Mouse (Mus musculus): Measurements from ENCODE around the gene Gramd4. TPM values are rescaled to one million over a fixed set of nuclear protein-coding genes. Genes with fewer than 3 reads are reported as not detected.
A peak's percentile ranks its signal among the peaks of the same experiment; 100 is the strongest.

Gramd4 gene
- polyA plus RNA-seq, 1 experiment: 18.0 TPM

GRCm38 (mm10) chr15:86122261-86122949 lies 64.9 kb downstream of the Gramd4 start:
- H3K4me3 ChIP-seq (ENCODE audit: insufficient read depth, low read length): no peak overlapping the region

GRCm38 (mm10) chr15:86123409-86123808 lies 65.9 kb downstream of the Gramd4 start:
- TF ChIP-seq CTCF (IDR thresholded peaks at IDR 0.05; ENCODE audit: borderline replicate concordance, insufficient read depth, low read length): no peak
- TF ChIP-seq POLR2A (IDR thresholded peaks at IDR 0.05; ENCODE audit: low read depth, low read length): no peak
- Histone ChIP-seq H3K4me1 (ENCODE audit: control insufficient read depth, insufficient read depth, low read length) (no peaks in the 10 kb centered on the region), H3K27ac (ENCODE audit: insufficient read depth, low read length) (no peak overlapping the region), H3K4me3 (ENCODE audit: insufficient read depth, low read length) (no peak overlapping the region)

More at GRCm38 (mm10) chr15:86122261-86122949, 64.9 kb downstream of the Gramd4 start:
- H3K27ac ChIP-seq (ENCODE audit: insufficient read depth, low read length): no peak overlapping the region
- no peaks in the 10 kb centered on the region for H3K4me1 ChIP-seq (ENCODE audit: control insufficient read depth, insufficient read depth, low read length)
- TF ChIP-seq POLR2A (IDR thresholded peaks at IDR 0.05; ENCODE audit: low read depth, low read length) (no peak), CTCF (IDR thresholded peaks at IDR 0.05; ENCODE audit: borderline replicate concordance, insufficient read depth, low read length) (no peak)

GRCm38 (mm10) chr15:86124359-86124758 lies 66.9 kb downstream of the Gramd4 start:
- no peak overlapping the region for H3K4me3 ChIP-seq (ENCODE audit: insufficient read depth, low read length)
- no peak overlapping the region for H3K27ac ChIP-seq (ENCODE audit: insufficient read depth, low read length)
- TF ChIP-seq POLR2A (IDR thresholded peaks at IDR 0.05; ENCODE audit: low read depth, low read length) (no peak), CTCF (IDR thresholded peaks at IDR 0.05; ENCODE audit: borderline replicate concordance, insufficient read depth, low read length) (0 out of 2 replicates have a peak, but pooled peaks have one; percentile 17)
- H3K4me1 ChIP-seq (ENCODE audit: control insufficient read depth, insufficient read depth, low read length): no peaks in the 10 kb centered on the region

GRCm38 (mm10) chr15:86129036-86129435 lies 71.5 kb downstream of the Gramd4 start:
- Histone ChIP-seq H3K4me3 (ENCODE audit: insufficient read depth, low read length) (no peak overlapping the region), H3K4me1 (ENCODE audit: control insufficient read depth, insufficient read depth, low read length) (no peaks in the 10 kb centered on the region), H3K27ac (ENCODE audit: insufficient read depth, low read length) (no peak overlapping the region)
- TF ChIP-seq CTCF (IDR thresholded peaks at IDR 0.05; ENCODE audit: borderline replicate concordance, insufficient read depth, low read length): no peak
- TF ChIP-seq POLR2A (IDR thresholded peaks at IDR 0.05; ENCODE audit: low read depth, low read length): no peak

GRCm38 (mm10) chr15:86130657-86131056 lies 73.2 kb downstream of the Gramd4 start:
- no peak overlapping the region for H3K27ac ChIP-seq (ENCODE audit: insufficient read depth, low read length)
- no peak overlapping the region for H3K4me3 ChIP-seq (ENCODE audit: insufficient read depth, low read length)
- no peaks in the 10 kb centered on the region for H3K4me1 ChIP-seq (ENCODE audit: control insufficient read depth, insufficient read depth, low read length)
- TF ChIP-seq CTCF (IDR thresholded peaks at IDR 0.05; ENCODE audit: borderline replicate concordance, insufficient read depth, low read length) (no peak), POLR2A (IDR thresholded peaks at IDR 0.05; ENCODE audit: low read depth, low read length) (no peak)

- H3K4me1 ChIP-seq (ENCODE audit: control insufficient read depth, insufficient read depth, low read length): no peaks in the 10 kb centered on the region
Observed at GRCm38 (mm10) chr15:86134941-86135783, 77.7 kb downstream of the Gramd4 start.

GRCm38 (mm10) chr15:86137638-86138037 lies 80.1 kb downstream of the Gramd4 start:
- peak; percentile 62; the same call in 1 of the 2 replicates for TF ChIP-seq CTCF (IDR thresholded peaks at IDR 0.05; ENCODE audit: borderline replicate concordance, insufficient read depth, low read length)
- TF ChIP-seq POLR2A (IDR thresholded peaks at IDR 0.05; ENCODE audit: low read depth, low read length): no peak
- Histone ChIP-seq H3K27ac (ENCODE audit: insufficient read depth, low read length) (no peak overlapping the region), H3K4me3 (ENCODE audit: insufficient read depth, low read length) (no peak overlapping the region)

More at GRCm38 (mm10) chr15:86134941-86135783, 77.7 kb downstream of the Gramd4 start:
- Histone ChIP-seq H3K4me3 (ENCODE audit: insufficient read depth, low read length) (no peak overlapping the region), H3K27ac (ENCODE audit: insufficient read depth, low read length) (no peak overlapping the region)
- TF ChIP-seq CTCF (IDR thresholded peaks at IDR 0.05; ENCODE audit: borderline replicate concordance, insufficient read depth, low read length) (peak; percentile 75; the same call in 1 of the 2 replicates), POLR2A (IDR thresholded peaks at IDR 0.05; ENCODE audit: low read depth, low read length) (no peak)

GRCm38 (mm10) chr15:86140323-86140722 lies 82.8 kb downstream of the Gramd4 start:
- Histone ChIP-seq H3K4me1 (ENCODE audit: control insufficient read depth, insufficient read depth, low read length) (no peaks in the 10 kb centered on the region), H3K27ac (ENCODE audit: insufficient read depth, low read length) (no peak overlapping the region)
- TF ChIP-seq POLR2A (IDR thresholded peaks at IDR 0.05; ENCODE audit: low read depth, low read length): no peak
- TF ChIP-seq CTCF (IDR thresholded peaks at IDR 0.05; ENCODE audit: borderline replicate concordance, insufficient read depth, low read length): peak; percentile 88

More at GRCm38 (mm10) chr15:86137638-86138037, 80.1 kb downstream of the Gramd4 start:
- no peaks in the 10 kb centered on the region for H3K4me1 ChIP-seq (ENCODE audit: control insufficient read depth, insufficient read depth, low read length)

GRCm38 (mm10) chr15:86144577-86144976 lies 87.1 kb downstream of the Gramd4 start:
- Histone ChIP-seq H3K4me3 (ENCODE audit: insufficient read depth, low read length) (no peak overlapping the region), H3K27ac (ENCODE audit: insufficient read depth, low read length) (no peak overlapping the region), H3K4me1 (ENCODE audit: control insufficient read depth, insufficient read depth, low read length) (no peaks in the 10 kb centered on the region)
- TF ChIP-seq POLR2A (IDR thresholded peaks at IDR 0.05; ENCODE audit: low read depth, low read length): no peak
- no peak for TF ChIP-seq CTCF (IDR thresholded peaks at IDR 0.05; ENCODE audit: borderline replicate concordance, insufficient read depth, low read length)

More at GRCm38 (mm10) chr15:86140323-86140722, 82.8 kb downstream of the Gramd4 start:
- no peak overlapping the region for H3K4me3 ChIP-seq (ENCODE audit: insufficient read depth, low read length)

All from embryonic fibroblast, embryonic 13.5 days (primary cell).